9 mouse cellular contexts compared by ENCODE assay signal in the genomic region with DNA sequence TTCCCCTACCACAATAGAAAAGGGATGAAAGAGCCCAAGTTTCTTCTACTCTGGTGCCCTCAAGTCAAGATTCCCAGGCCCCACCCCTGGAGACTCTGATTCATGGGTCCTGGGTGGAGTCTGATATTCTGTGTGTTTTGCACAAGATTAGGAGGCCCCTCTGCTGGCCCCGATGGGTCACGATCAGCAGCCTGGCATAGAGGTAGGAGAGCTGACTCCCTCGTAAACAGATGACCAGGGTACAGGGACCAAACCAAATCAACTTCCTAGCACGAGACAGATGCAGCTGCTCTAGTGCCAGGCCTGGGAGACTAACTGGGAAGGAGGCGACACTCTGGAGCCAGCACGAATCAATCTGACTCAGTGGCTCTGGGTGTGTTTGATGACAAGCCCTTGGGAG. TPM values are rescaled to one million over a fixed set of nuclear protein-coding genes. Genes with fewer than 3 reads are reported as not detected.
A peak's percentile ranks its signal among the peaks of the same experiment; 100 is the strongest.
DNase-seq lines count a peak whose midpoint lies in the region; ATAC-seq and TF ChIP-seq lines count a peak whose summit lies in the region.
"Had no signal": no experiment of that assay in that cellular context is flagged by ENCODE, and none has a peak within 500 bp of the region (broad histone marks: within the 10 kb centered on the region; RNA-seq: fewer than 3 reads in every experiment).

No protein-coding gene starts in this region.

- no peak for TF ChIP-seq POLR2A in thymus, adult 2 months (IDR thresholded peaks at IDR 0.05; ENCODE audit: control insufficient read depth, extremely low read depth, insufficient read depth, low read length, poor library complexity)

- H3K4me3 ChIP-seq in heart, embryonic 15.5 days, result no peak overlapping the region
- no peak overlapping the region for H3K4me3 ChIP-seq in midbrain, embryonic 10.5 days
- no peak overlapping the region for H3K4me3 ChIP-seq in midbrain, embryonic 11.5 days (ENCODE audit: low read depth, low read length)
- no peak overlapping the region for H3K4me3 ChIP-seq in intestine, embryonic 15.5 days (replicated peaks)
- H3K4me3 ChIP-seq in stomach, embryonic 16.5 days (replicated peaks; ENCODE audit: low read length), result no peak overlapping the region
- H3K4me3 ChIP-seq in thymus, adult 2 months (ENCODE audit: control insufficient read depth, insufficient read depth, low read length), result no peak overlapping the region
- H3K4me3 ChIP-seq: erythroblast, embryonic 14.5 days had no signal

- WGBS in heart, embryonic 15.5 days, result 56% methylated on average over 6 of the region's 6 CpGs
- WGBS in midbrain, embryonic 10.5 days, result 86% methylated on average over 6 of the region's 6 CpGs
- 81% methylated on average over 6 of the region's 6 CpGs for WGBS in midbrain, embryonic 11.5 days
- WGBS in intestine, embryonic 15.5 days, result 70% methylated on average over 6 of the region's 6 CpGs
- 60% methylated on average over 6 of the region's 6 CpGs for WGBS in stomach, embryonic 16.5 days
- 94% methylated on average over 6 of the region's 6 CpGs for whole genome bisulfite sequencing in thymus, adult 2 months

- H3K27ac ChIP-seq in heart, embryonic 15.5 days, result peak overlapping the region; percentile 86
- peak overlapping the region; percentile 52 for H3K27ac ChIP-seq in midbrain, embryonic 10.5 days (replicated peaks)
- no peak overlapping the region for H3K27ac ChIP-seq in midbrain, embryonic 11.5 days (ENCODE audit: low read depth, low read length)
- H3K27ac ChIP-seq in intestine, embryonic 15.5 days, result peak overlapping the region; percentile 72; the same call in 1 of the 2 replicates
- H3K27ac ChIP-seq in stomach, embryonic 16.5 days (ENCODE audit: low read length), result peak overlapping the region; percentile 79
- no peak overlapping the region for H3K27ac ChIP-seq in thymus, adult 2 months (ENCODE audit: control insufficient read depth, insufficient read depth, low read length)

- TF ChIP-seq CTCF in thymus, adult 2 months (IDR thresholded peaks at IDR 0.05; ENCODE audit: borderline replicate concordance, control insufficient read depth, extremely low read depth, insufficient read depth, low read length, poor library complexity), result no peak

- 0 out of 2 replicates have a peak overlapping the region, but pooled peaks have one; percentile 15 for H3K9ac ChIP-seq in heart, embryonic 15.5 days
- no peak overlapping the region for H3K9ac ChIP-seq in midbrain, embryonic 11.5 days (ENCODE audit: low read length)
- no peak overlapping the region for H3K9ac ChIP-seq in intestine, embryonic 15.5 days
- 0 out of 2 replicates have a peak overlapping the region, but pooled peaks have one; percentile 47 for H3K9ac ChIP-seq in stomach, embryonic 16.5 days (ENCODE audit: low read length)

- H3K4me1 ChIP-seq in heart, embryonic 15.5 days (replicated peaks), result peaks cover 96% of the 10 kb centered on the region
- H3K4me1 ChIP-seq in midbrain, embryonic 10.5 days, result peaks cover 71% of the 10 kb centered on the region
- H3K4me1 ChIP-seq in midbrain, embryonic 11.5 days (ENCODE audit: control insufficient read depth, insufficient read depth, low read length), result peaks cover 6% of the 10 kb centered on the region; the same call in 1 of the 2 replicates
- peaks cover 78% of the 10 kb centered on the region for H3K4me1 ChIP-seq in intestine, embryonic 15.5 days (replicated peaks)
- peaks cover 78% of the 10 kb centered on the region for H3K4me1 ChIP-seq in stomach, embryonic 16.5 days (ENCODE audit: control insufficient read depth, insufficient read depth, low read length)
- H3K4me1 ChIP-seq in thymus, adult 2 months (replicated peaks; ENCODE audit: control insufficient read depth, insufficient read depth, low read length), result no peaks in the 10 kb centered on the region

- ATAC-seq in heart, embryonic 15.5 days (replicated peaks; ENCODE audit: insufficient number of reproducible peaks, insufficient read depth, low FRiP score, low read depth), result no peak
- no peak for ATAC-seq in midbrain, embryonic 11.5 days (ENCODE audit: low FRiP score)
- peak; percentile 34; the same call in 1 of the 2 replicates for ATAC-seq in intestine, embryonic 15.5 days
- no peak for ATAC-seq in stomach, embryonic 16.5 days (ENCODE audit: insufficient read depth, low FRiP score)

- no peaks in the 10 kb centered on the region for H3K9me3 ChIP-seq in heart, embryonic 15.5 days (replicated peaks)
- no peaks in the 10 kb centered on the region for H3K9me3 ChIP-seq in midbrain, embryonic 10.5 days (replicated peaks)
- H3K9me3 ChIP-seq in midbrain, embryonic 11.5 days (ENCODE audit: control insufficient read depth, low read length), result no peaks in the 10 kb centered on the region
- H3K9me3 ChIP-seq in intestine, embryonic 15.5 days, result no peaks in the 10 kb centered on the region
- no peaks in the 10 kb centered on the region for H3K9me3 ChIP-seq in stomach, embryonic 16.5 days (replicated peaks; ENCODE audit: control insufficient read depth, low read length)

- no peaks in the 10 kb centered on the region for H3K27me3 ChIP-seq in heart, embryonic 15.5 days
- H3K27me3 ChIP-seq in midbrain, embryonic 10.5 days (ENCODE audit: low read depth, poor library complexity, severe bottlenecking), result no peaks in the 10 kb centered on the region
- no peaks in the 10 kb centered on the region for H3K27me3 ChIP-seq in midbrain, embryonic 11.5 days (ENCODE audit: control insufficient read depth, insufficient read depth, low read length)
- H3K27me3 ChIP-seq in intestine, embryonic 15.5 days (replicated peaks), result no peaks in the 10 kb centered on the region
- no peaks in the 10 kb centered on the region for H3K27me3 ChIP-seq in stomach, embryonic 16.5 days (ENCODE audit: control insufficient read depth, insufficient read depth, low read length)
- H3K27me3 ChIP-seq in thymus, adult 2 months (ENCODE audit: control insufficient read depth, insufficient read depth, low read length), result no peaks in the 10 kb centered on the region

- no peaks in the 10 kb centered on the region for H3K36me3 ChIP-seq in heart, embryonic 15.5 days
- H3K36me3 ChIP-seq in midbrain, embryonic 10.5 days, result peaks cover 7% of the 10 kb centered on the region; the same call in 1 of the 2 replicates
- no peaks in the 10 kb centered on the region for H3K36me3 ChIP-seq in midbrain, embryonic 11.5 days (ENCODE audit: control insufficient read depth, insufficient read depth, low read length)
- H3K36me3 ChIP-seq in intestine, embryonic 15.5 days, result no peaks in the 10 kb centered on the region
- H3K36me3 ChIP-seq in stomach, embryonic 16.5 days (ENCODE audit: control insufficient read depth, insufficient read depth, low read length), result no peaks in the 10 kb centered on the region
- H3K36me3 ChIP-seq in thymus, adult 2 months (ENCODE audit: control insufficient read depth, insufficient read depth, low read length), result no peaks in the 10 kb centered on the region

- H3K4me2 ChIP-seq in heart, embryonic 15.5 days, result no peak overlapping the region; the same call in 1 of the 2 replicates
- H3K4me2 ChIP-seq in midbrain, embryonic 11.5 days, result no peak overlapping the region
- H3K4me2 ChIP-seq in intestine, embryonic 15.5 days (replicated peaks), result no peak overlapping the region
- H3K4me2 ChIP-seq in stomach, embryonic 16.5 days (ENCODE audit: low read depth, low read length), result no peak overlapping the region

- DNase-seq in heart, postnatal 4 days, result no peak
- DNase-seq in midbrain, embryonic 10.5 days (ENCODE audit: low spot score), result no peak
- DNase-seq in midbrain, embryonic 11.5 days (ENCODE audit: low spot score, missing footprints), result no peak
- DNase-seq in thymus, adult 2 months, result no peak
- no peak for DNase-seq in left cerebral cortex, postnatal 10 days (ENCODE audit: extremely low spot score in 1 of 2, low spot score in 2 of 2)

- intact Hi-C loops in left cerebral cortex, postnatal 10 days (cut with DNase I), result no loop called here

RNA-seq across cellular contexts. Expression of gene Smad6, which starts 51.0 kb away (rescaled TPM):
- polyA plus RNA-seq in heart, embryonic 15.5 days (2015; fragmentation: Nextera tagmentation; extraction: Ambion mirVana), result 16.4 and 19.8 TPM in 2 replicates
- 10 to 100 TPM; 18.5 to 20.1 TPM for total RNA-seq in heart, postnatal 4 days (2021)
- polyA plus RNA-seq in midbrain, embryonic 10.5 days (2016; fragmentation: Nextera tagmentation; extraction: Ambion mirVana), result 3.8 and 4.4 TPM in 2 replicates
- polyA plus RNA-seq in midbrain, embryonic 11.5 days (2014; fragmentation: Nextera tagmentation; extraction: Ambion mirVana), result 3.9 and 4.0 TPM in 2 replicates
- polyA plus RNA-seq in intestine, embryonic 15.5 days (2015; fragmentation: Nextera tagmentation; extraction: Ambion mirVana), result 11.9 and 13.0 TPM in 2 replicates
- 3.0 and 3.3 TPM in 2 replicates for polyA plus RNA-seq in stomach, embryonic 16.5 days (2015; fragmentation: Nextera tagmentation; extraction: Ambion mirVana)
- polyA plus RNA-seq in thymus, adult 2 months (2012; rRNA removed), result 6.5 and 8.0 TPM in 2 replicates
- 1 to 10 TPM; 1.6 to 2.0 TPM for total RNA-seq in left cerebral cortex, postnatal 10 days (2021)

Comparison
In these comparisons a context has a peak if more than half of its experiments do, and no peak if none do; other contexts are left out.
1. H3K27ac ChIP-seq: peak in heart, embryonic 15.5 days (single experiment), midbrain, embryonic 10.5 days (single experiment), intestine, embryonic 15.5 days (single experiment) and stomach, embryonic 16.5 days (single experiment); none in midbrain, embryonic 11.5 days (single experiment) and thymus, adult 2 months (single experiment).
2. H3K9ac ChIP-seq: peak in heart, embryonic 15.5 days (single experiment) and stomach, embryonic 16.5 days (single experiment); none in midbrain, embryonic 11.5 days (single experiment) and intestine, embryonic 15.5 days (single experiment).